Mouse (Mus musculus): ENCODE results near the gene Tmem234.

Gene Tmem234

GRCm38 (mm10) chr4:129654770-129655169 is 54.3 kb downstream of the Tmem234 start:
- intact Hi-C loops (cut with DNase I), result no loop called here

GRCm38 (mm10) chr4:129661584-129661983 is 61.1 kb downstream of the Tmem234 start:
- intact Hi-C loops (cut with DNase I), result no loop called here

DNA sequence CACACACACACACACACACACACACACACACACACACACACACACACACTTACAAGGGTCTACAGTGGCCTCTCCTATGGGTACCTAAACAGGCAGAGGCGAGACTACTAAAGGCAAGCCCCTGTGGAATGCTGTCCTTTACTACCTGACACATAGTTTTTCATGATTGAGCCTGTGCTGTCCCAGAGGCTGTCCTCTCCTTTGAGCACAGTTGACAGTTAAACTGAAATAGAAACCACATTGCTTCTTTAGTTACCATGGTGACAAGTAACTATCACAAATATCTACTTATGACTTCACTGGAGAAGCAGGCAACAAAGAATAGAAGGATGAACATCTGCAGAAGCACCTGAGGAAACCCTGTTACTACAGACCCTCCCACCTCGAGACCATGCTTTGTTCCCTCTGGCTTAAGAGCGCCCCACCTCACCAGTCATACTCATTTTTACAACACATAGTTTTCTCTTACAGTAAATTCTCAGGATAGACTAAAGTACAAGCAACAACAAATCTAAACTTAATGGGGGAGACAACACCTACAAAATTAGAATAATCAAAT is 61.9 kb downstream of the Tmem234 start:
- intact Hi-C loops (cut with DNase I), result no loop called here

DNA sequence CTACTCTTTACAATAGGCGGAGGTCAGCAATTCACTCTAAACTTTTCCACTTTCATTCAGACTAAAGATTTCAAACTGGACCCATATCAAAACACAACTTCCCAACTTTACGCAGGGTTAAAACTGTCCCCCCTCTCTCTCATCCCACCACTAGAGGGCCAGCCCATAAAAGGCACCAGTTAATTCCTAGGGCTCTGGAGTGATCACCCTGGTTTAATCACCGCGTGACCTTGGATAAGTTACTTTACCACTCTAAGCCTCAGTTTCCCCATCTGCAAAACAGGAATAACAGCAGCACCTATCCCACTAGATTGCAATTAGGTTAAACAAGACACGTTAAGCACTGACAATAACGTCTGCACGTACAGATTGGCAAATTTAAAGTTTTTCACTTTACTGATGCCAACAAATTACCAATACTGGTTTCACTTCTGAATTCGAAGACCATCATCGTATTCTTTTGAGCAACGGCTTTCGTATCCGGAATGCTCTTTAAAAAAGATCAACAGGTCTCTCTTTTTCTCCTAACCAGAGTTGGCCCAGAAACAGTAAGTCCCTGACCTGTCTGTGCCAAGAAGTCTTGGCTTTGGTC is 71.1 kb downstream of the Tmem234 start:
- intact Hi-C loops (cut with DNase I), result no loop called here

- intact Hi-C loops (cut with DNase I), result no loop called here
These were observed 71.8 kb downstream of the Tmem234 start, which contains the start of gene Kpna6 for GRCm38 (mm10) chr4:129672083-129672877. Gene Kpna6, minus strand, starts transcription at chr4:129672767.

DNA sequence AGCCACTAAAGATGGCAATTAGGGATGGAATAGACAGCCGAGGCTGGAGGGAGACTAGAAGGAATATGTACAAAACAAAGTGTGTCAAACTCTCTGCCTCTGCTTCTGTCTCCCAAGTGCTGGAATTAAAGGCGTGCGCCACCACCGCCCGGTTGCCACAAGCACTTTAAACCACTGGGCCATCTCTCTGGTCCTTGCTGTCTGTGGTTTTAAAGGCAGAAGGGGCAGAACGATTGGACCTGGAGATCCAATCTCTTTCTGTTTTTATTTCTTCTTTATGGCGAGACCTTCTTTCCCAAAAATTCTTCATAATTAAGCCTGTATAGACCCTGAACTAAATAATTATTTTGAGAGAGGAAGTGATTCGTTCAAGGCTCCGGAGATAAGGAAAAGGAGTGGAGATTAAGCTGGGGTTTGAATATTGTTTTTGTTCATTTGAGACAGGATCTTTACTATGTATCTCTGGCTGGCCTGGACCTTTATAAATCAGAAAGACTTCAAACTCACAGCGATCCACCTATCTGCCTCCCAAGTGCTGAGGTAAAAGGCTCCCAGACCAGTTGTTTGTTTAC is 72.5 kb downstream of the Tmem234 start:
- intact Hi-C loops (cut with DNase I), result no loop called here

Small RNA genes lying within 50 kb of the gene (microRNA-seq; reads per million reads assigned to microRNA genes)
- gene Mir8119, result 0 reads per million in 2 experiments

All from adrenal gland (tissue).